8 mouse cellular contexts compared by ENCODE assay signal in the genomic region with DNA sequence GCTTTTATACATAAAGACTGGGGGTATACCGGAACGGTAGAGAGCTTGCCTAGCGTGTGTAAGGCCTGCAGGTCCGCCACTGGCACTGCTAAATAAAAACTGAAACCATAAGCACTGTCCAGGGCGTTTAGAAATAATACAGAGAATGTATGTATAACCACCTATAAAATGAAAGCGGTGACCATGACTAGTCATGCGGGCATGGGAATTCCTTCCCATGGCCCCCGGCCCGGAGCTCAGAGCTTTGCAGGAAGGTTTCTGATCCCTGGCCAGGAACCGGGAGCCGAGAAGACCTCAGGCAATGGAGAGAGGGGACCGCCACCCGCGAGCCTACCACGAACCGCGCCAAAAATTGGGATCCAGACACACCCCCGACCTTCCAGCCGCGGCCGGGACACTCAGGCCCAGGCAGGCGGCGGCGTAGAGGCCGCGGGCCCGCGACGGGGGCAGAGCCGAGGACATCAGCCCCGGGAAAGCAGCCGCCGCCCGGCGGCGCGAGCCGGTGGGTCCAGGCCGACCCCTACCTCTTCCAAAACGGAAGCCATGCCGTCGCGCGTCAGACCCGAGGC. TPM values are rescaled to one million over a fixed set of nuclear protein-coding genes. Genes with fewer than 3 reads are reported as not detected.
DNase-seq lines count a peak whose midpoint lies in the region; ATAC-seq and TF ChIP-seq lines count a peak whose summit lies in the region.

No protein-coding gene starts in this region.

- TF ChIP-seq CTCF in midbrain, postnatal 0 days (IDR thresholded peaks at IDR 0.05) = no peak

- peaks cover 6% of the 10 kb centered on the region for H3K4me1 ChIP-seq in heart, embryonic 10.5 days
- peaks cover 19% of the 10 kb centered on the region for H3K4me1 ChIP-seq in limb, embryonic 13.5 days
- H3K4me1 ChIP-seq in midbrain, postnatal 0 days (ENCODE audit: insufficient read depth, low read length) = peaks cover 13% of the 10 kb centered on the region

- WGBS in heart, embryonic 10.5 days = under 1% methylated on average over 41 of the region's 45 CpGs
- under 1% methylated on average over 45 of the region's 45 CpGs for WGBS in limb, embryonic 13.5 days
- under 1% methylated on average over 43 of the region's 45 CpGs for WGBS in midbrain, postnatal 0 days

- no peaks in the 10 kb centered on the region for H3K9me3 ChIP-seq in heart, embryonic 10.5 days
- H3K9me3 ChIP-seq in limb, embryonic 13.5 days = no peaks in the 10 kb centered on the region
- H3K9me3 ChIP-seq in midbrain, postnatal 0 days (ENCODE audit: low read length) = no peaks in the 10 kb centered on the region

- H3K36me3 ChIP-seq in heart, embryonic 10.5 days = peaks cover 8% of the 10 kb centered on the region
- H3K36me3 ChIP-seq in limb, embryonic 13.5 days = peaks cover 8% of the 10 kb centered on the region
- H3K36me3 ChIP-seq in midbrain, postnatal 0 days (ENCODE audit: insufficient read depth, low read length) = peaks cover 5% of the 10 kb centered on the region; the same call in 1 of the 2 replicates

- peak overlapping the region; percentile 96 for H3K27ac ChIP-seq in heart, embryonic 10.5 days
- peak overlapping the region; percentile 95 for H3K27ac ChIP-seq in limb, embryonic 13.5 days
- peak overlapping the region; percentile 91 for H3K27ac ChIP-seq in midbrain, postnatal 0 days (ENCODE audit: low read depth, low read length)

- H3K4me2 ChIP-seq in limb, embryonic 13.5 days (replicated peaks) = peak overlapping the region; percentile 78
- peak overlapping the region; percentile 63 for H3K4me2 ChIP-seq in midbrain, postnatal 0 days (ENCODE audit: low read depth, low read length, poor library complexity, severe bottlenecking)

- peak overlapping the region; percentile 94 for H3K9ac ChIP-seq in limb, embryonic 13.5 days
- peak overlapping the region; percentile 81 for H3K9ac ChIP-seq in midbrain, postnatal 0 days (replicated peaks; ENCODE audit: low read length, poor library complexity, severe bottlenecking)

- peak; percentile 62 for DNase-seq in embryo, embryonic 10.5 days (ENCODE audit: low spot score)
- DNase-seq in embryo, embryonic 11 days = no peak
- peak; percentile 70 for DNase-seq in 416B (ENCODE audit: low read depth)
- peak; percentile 76 for DNase-seq in cerebellum, adult 9-10 months
- no peak for DNase-seq in heart, embryonic 10.5 days (ENCODE audit: low spot score)
- DNase-seq in midbrain, postnatal 0 days (ENCODE audit: low spot score) = peak; percentile 45
- DNase-seq in thymus, adult 18-20 months = no peak

- H3K4me3 ChIP-seq in heart, embryonic 10.5 days = peak overlapping the region; percentile 92
- H3K4me3 ChIP-seq in limb, embryonic 13.5 days = peak overlapping the region; percentile 83
- peak overlapping the region; percentile 75 for H3K4me3 ChIP-seq in midbrain, postnatal 0 days (ENCODE audit: low read depth, low read length)

- ATAC-seq in limb, embryonic 13.5 days (ENCODE audit: low FRiP score, low read depth) = peak; percentile 75
- ATAC-seq in midbrain, postnatal 0 days (ENCODE audit: low FRiP score) = peak; percentile 76

- H3K27me3 ChIP-seq in heart, embryonic 10.5 days (ENCODE audit: insufficient read depth, poor library complexity, severe bottlenecking) = no peaks in the 10 kb centered on the region
- no peaks in the 10 kb centered on the region for H3K27me3 ChIP-seq in limb, embryonic 13.5 days
- H3K27me3 ChIP-seq in midbrain, postnatal 0 days (ENCODE audit: insufficient read depth, low read length) = no peaks in the 10 kb centered on the region

RNA-seq across cellular contexts. Expression of a gene that starts 0.5 kb away (rescaled TPM):
- polyA plus RNA-seq in heart, embryonic 10.5 days (2016; fragmentation: Nextera tagmentation; extraction: Ambion mirVana) = 207 and 292 TPM in 2 replicates
- polyA plus RNA-seq in limb, embryonic 13.5 days (2015; fragmentation: Nextera tagmentation; extraction: Ambion mirVana) = 223 and 224 TPM in 2 replicates
- 126 and 134 TPM in 2 replicates for total RNA-seq in midbrain, postnatal 0 days (2014; rRNA removed)
- 320 and 328 TPM in 2 replicates for polyA plus RNA-seq in midbrain, postnatal 0 days (2015; fragmentation: Nextera tagmentation; extraction: Ambion mirVana)

RNA-seq across cellular contexts. Expression of a gene that starts 17.2 kb away (rescaled TPM):
- polyA plus RNA-seq in heart, embryonic 10.5 days (2016; fragmentation: Nextera tagmentation; extraction: Ambion mirVana) = 195 and 204 TPM in 2 replicates
- 246 and 249 TPM in 2 replicates for polyA plus RNA-seq in limb, embryonic 13.5 days (2015; fragmentation: Nextera tagmentation; extraction: Ambion mirVana)
- 10.6 and 17.7 TPM in 2 replicates for total RNA-seq in midbrain, postnatal 0 days (2014; rRNA removed)
- polyA plus RNA-seq in midbrain, postnatal 0 days (2015; fragmentation: Nextera tagmentation; extraction: Ambion mirVana) = 110 and 111 TPM in 2 replicates

RNA-seq across cellular contexts. Expression of a gene that starts 58.8 kb away (rescaled TPM):
- polyA plus RNA-seq in heart, embryonic 10.5 days (2016; fragmentation: Nextera tagmentation; extraction: Ambion mirVana) = not detected in 2 replicates
- polyA plus RNA-seq in limb, embryonic 13.5 days (2015; fragmentation: Nextera tagmentation; extraction: Ambion mirVana) = 1.3 and 2.0 TPM in 2 replicates
- total RNA-seq in midbrain, postnatal 0 days (2014; rRNA removed) = 0.11 and 0.14 TPM in 2 replicates
- 0.05 TPM in 1 of 2 replicates, not detected in the other for polyA plus RNA-seq in midbrain, postnatal 0 days (2015; fragmentation: Nextera tagmentation; extraction: Ambion mirVana)

Comparison
In these comparisons a context has a peak if more than half of its experiments do, and no peak if none do; other contexts are left out.
1. DNase-seq: peak in embryo, embryonic 10.5 days (single experiment), 416B (single experiment), cerebellum, adult 9-10 months (single experiment) and midbrain, postnatal 0 days (single experiment); none in embryo, embryonic 11 days (single experiment), heart, embryonic 10.5 days (single experiment) and thymus, adult 18-20 months (0 of 2).
2. Peak in every context shown above with its lines, with median percentiles within 50 percentile points of each other: H3K27ac ChIP-seq and H3K4me3 ChIP-seq.